Mouse (Mus musculus) heart, postnatal 0 days (tissue): ENCODE data around the gene Pdzd7.

Experiments
- CTCF ChIP-seq: IDR thresholded peaks from 2 replicates; pipeline ENCODE4 v1.5.1; 2016; ENCODE audit warnings: antibody characterized with exemption, control low read depth, low read depth
- EP300 ChIP-seq: IDR thresholded peaks from 2 replicates; pipeline ENCODE4 v1.6.1; 2016; ENCODE audit warnings: antibody characterized with exemption, low read depth

- TF ChIP-seq CTCF (peak; percentile 78), EP300 (no peak)
Observed at GRCm38 (mm10) chr19:45073871-45074542, 28.5 kb upstream of the Pdzd7 start.
